Comparison of ENCODE assay signal across 12 mouse cellular contexts in genomic region chr5:32151244-32151643, GRCm38 (mm10).
"Had no signal": no experiment of that assay in that cellular context is flagged by ENCODE, and none has a peak within 500 bp of the region (broad histone marks: within the 10 kb centered on the region; RNA-seq: fewer than 3 reads in every experiment).

No protein-coding gene starts in this region.

- H3K9me3 ChIP-seq: liver, embryonic 13.5 days; midbrain, embryonic 12.5 days; midbrain, embryonic 15.5 days had no signal

- DNase-seq: kidney, adult 2 months; layer of hippocampus, adult 9-11 months; layer of hippocampus, postnatal 36 days; liver, embryonic 13.5 days; lung, adult 2 months; lung, postnatal 14 days; thymus, postnatal 25 days had no signal

- H3K36me3 ChIP-seq: midbrain, embryonic 12.5 days; midbrain, embryonic 15.5 days had no signal

- H3K9ac ChIP-seq: liver, embryonic 13.5 days; midbrain, embryonic 12.5 days; midbrain, embryonic 15.5 days had no signal

- H3K4me2 ChIP-seq: liver, embryonic 13.5 days; midbrain, embryonic 12.5 days; midbrain, embryonic 15.5 days had no signal

- H3K4me1 ChIP-seq: liver, embryonic 13.5 days had no signal

- H3K27me3 ChIP-seq: liver, embryonic 13.5 days had no signal

- H3K4me3 ChIP-seq: layer of hippocampus, adult 2 months; left cerebral cortex, adult 2 months; liver, embryonic 13.5 days; midbrain, embryonic 12.5 days; midbrain, embryonic 15.5 days had no signal

- H3K27ac ChIP-seq: kidney, postnatal 0 days; layer of hippocampus, adult 2 months; left cerebral cortex, adult 2 months; liver, embryonic 13.5 days; midbrain, embryonic 12.5 days; midbrain, embryonic 15.5 days had no signal

- ATAC-seq: midbrain, embryonic 15.5 days had no signal
